Mouse (Mus musculus): ENCODE data around the gene Mib2. TPM values are rescaled to one million over a fixed set of nuclear protein-coding genes. Genes with fewer than 3 reads are reported as not detected.

Gene Mib2
- total and polyA plus RNA-seq, 3 experiments: 19.0 to 66.5 (median 23.6) TPM

DNA sequence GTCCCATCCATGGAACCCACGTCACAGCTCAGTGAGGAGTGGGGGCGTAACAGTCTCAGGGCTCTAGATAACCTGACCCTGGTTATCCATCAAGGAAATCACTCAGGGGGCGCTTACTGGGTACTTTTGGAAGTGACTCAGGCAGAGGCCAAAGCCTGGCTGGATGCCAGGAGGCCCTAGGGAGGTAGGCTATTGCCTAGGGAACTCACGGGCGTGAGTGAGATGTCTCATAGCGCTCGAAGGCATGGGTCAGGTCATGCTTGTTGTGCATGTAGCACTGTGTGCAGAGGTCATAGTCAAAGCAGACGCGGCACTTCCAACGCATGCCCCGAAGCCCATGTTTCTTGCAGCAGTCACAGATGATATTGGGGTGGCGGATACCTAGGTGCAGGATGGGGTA, 8.4 kb downstream of the Mib2 start:
- Histone ChIP-seq H3K9me3 (replicated peaks; ENCODE audit: low read length) (no peaks in the 10 kb centered on the region), H3K4me3 (replicated peaks in 1 of 3; ENCODE audit: low read depth in 2 of 3, low read length in 2 of 3, poor library complexity in 1 of 3) (no peak overlapping the region), H3K79me2 (replicated peaks; ENCODE audit: control insufficient read depth, extremely low read depth, insufficient read depth, poor library complexity, severe bottlenecking) (no peaks in the 10 kb centered on the region), H3K9ac (ENCODE audit: insufficient read depth, low read depth) (no peak overlapping the region), H3K27me3 (replicated peaks) (no peaks in the 10 kb centered on the region), H3K4me1 (ENCODE audit: control insufficient read depth in 1 of 2, insufficient read depth in 2 of 2) (peaks cover 0 to 8% of the 10 kb centered on the region in 2 experiments; a peak in 1 of 4 replicates), H3K4me2 (ENCODE audit: insufficient read depth, low read depth, poor library complexity, severe bottlenecking) (no peak overlapping the region), H3K36me3 (replicated peaks in 1 of 2; ENCODE audit: control insufficient read depth in 1 of 2, insufficient read depth in 1 of 2, low read length in 1 of 2) (peaks cover 74 to 95% of the 10 kb centered on the region in 2 experiments), H3K27ac (ENCODE audit: insufficient read depth, low read depth) (no peak overlapping the region)
- in situ Hi-C loops (cut with MboI; ENCODE audit: low pct_ligation_motif_present, low pct_unique_long_range_greater_than_20kb, low sequenced_read_pairs): no loop called here
- TF ChIP-seq CTCF (conservative IDR thresholded peaks at IDR 0.05 in 1 of 2, IDR thresholded peaks at IDR 0.05 in 1 of 2; ENCODE audit: low read depth in 2 of 2, low read length in 2 of 2) (no peak), USF2 (conservative IDR thresholded peaks at IDR 0.05; ENCODE audit: low read depth, low read length) (no peak), USF1 (IDR thresholded peaks at IDR 0.05; ENCODE audit: low read depth, low read length) (no peak), POLR2AphosphoS2 (IDR thresholded peaks at IDR 0.05; ENCODE audit: low read depth, low read length) (no peak), ZMIZ1 (IDR thresholded peaks at IDR 0.05; ENCODE audit: low read depth, low read length) (no peak), NRF1 (IDR thresholded peaks at IDR 0.05; ENCODE audit: low read depth, low read length) (no peak), POLR2A (IDR thresholded peaks at IDR 0.05; ENCODE audit: low read depth, low read length) (no peak), BHLHE40 (IDR thresholded peaks at IDR 0.05; ENCODE audit: low read depth, low read length) (no peak), MAFK (IDR thresholded peaks at IDR 0.05; ENCODE audit: insufficient replicate concordance, low read length) (no peak), TBP (conservative IDR thresholded peaks at IDR 0.05; ENCODE audit: low read depth, low read length) (no peak), ELF1 (IDR thresholded peaks at IDR 0.05; ENCODE audit: low read depth, low read length) (no peak), GABPA (IDR thresholded peaks at IDR 0.05; ENCODE audit: insufficient replicate concordance, low read depth, low read length) (no peak), ZC3H11A (IDR thresholded peaks at IDR 0.05; ENCODE audit: low read depth, low read length) (no peak), SIN3A (IDR thresholded peaks at IDR 0.05; ENCODE audit: low read length) (no peak), KAT2A (IDR thresholded peaks at IDR 0.05; ENCODE audit: insufficient replicate concordance, low read length) (no peak), ZNF384 (IDR thresholded peaks at IDR 0.05; ENCODE audit: low read depth, low read length) (no peak), HCFC1 (IDR thresholded peaks at IDR 0.05; ENCODE audit: low read depth, low read length) (no peak), IRF4 (IDR thresholded peaks at IDR 0.05; ENCODE audit: low read depth, low read length) (no peak), CHD1 (IDR thresholded peaks at IDR 0.05; ENCODE audit: low read depth, low read length) (no peak), JUN (IDR thresholded peaks at IDR 0.05; ENCODE audit: insufficient read depth, low read depth, low read length) (no peak)
- dilution Hi-C loops (cut with MboI; ENCODE audit: extremely low pct_ligation_motif_present, extremely low pct_unique_long_range_greater_than_20kb, low sequenced_read_pairs): no loop called here
- DNase-seq (ENCODE audit: extremely low read depth): no peak

DNA sequence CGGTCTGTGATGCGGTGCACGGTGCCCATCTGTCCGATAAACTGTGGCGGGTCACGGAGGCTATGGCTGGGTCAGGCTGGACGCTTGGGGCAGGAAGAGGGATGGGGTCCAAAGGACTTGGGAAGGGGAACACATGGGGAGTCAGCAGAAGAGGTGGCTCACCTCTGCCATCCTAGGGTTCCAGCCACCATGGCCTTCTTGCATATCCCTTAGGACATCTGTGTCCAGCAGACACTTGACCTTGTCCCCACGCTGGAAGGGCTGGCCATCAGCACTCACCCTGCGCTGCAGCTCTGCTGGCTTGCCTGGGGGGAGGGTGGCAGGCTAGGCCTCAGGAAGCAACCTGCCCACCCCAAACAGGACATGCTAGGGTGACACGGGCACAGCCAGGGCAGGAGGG, 10.0 kb downstream of the Mib2 start:
- no peak for DNase-seq (ENCODE audit: extremely low read depth)
- peaks cover 75 to 95% of the 10 kb centered on the region in 2 experiments for H3K36me3 ChIP-seq (replicated peaks in 1 of 2; ENCODE audit: control insufficient read depth in 1 of 2, insufficient read depth in 1 of 2, low read length in 1 of 2)
- H3K9me3 ChIP-seq (replicated peaks; ENCODE audit: low read length): no peaks in the 10 kb centered on the region
- in situ Hi-C loops (cut with MboI; ENCODE audit: low pct_ligation_motif_present, low pct_unique_long_range_greater_than_20kb, low sequenced_read_pairs): no loop called here
- dilution Hi-C loops (cut with MboI; ENCODE audit: extremely low pct_ligation_motif_present, extremely low pct_unique_long_range_greater_than_20kb, low sequenced_read_pairs): no loop called here
- H3K27me3 ChIP-seq (replicated peaks): no peaks in the 10 kb centered on the region
- no peak overlapping the region; the same call in 1 of the 2 replicates for H3K27ac ChIP-seq (ENCODE audit: insufficient read depth, low read depth)
- no peak overlapping the region for H3K4me2 ChIP-seq (ENCODE audit: insufficient read depth, low read depth, poor library complexity, severe bottlenecking)
- H3K9ac ChIP-seq (ENCODE audit: insufficient read depth, low read depth): no peak overlapping the region
- H3K4me1 ChIP-seq (ENCODE audit: control insufficient read depth in 1 of 2, insufficient read depth in 2 of 2): peaks cover 3 to 5% of the 10 kb centered on the region in 2 experiments; a peak in 3 of 4 replicates
- no peak for TF ChIP-seq ZMIZ1 (IDR thresholded peaks at IDR 0.05; ENCODE audit: low read depth, low read length)
- TF ChIP-seq MYC (IDR thresholded peaks at IDR 0.05; ENCODE audit: low read depth, low read length): no peak
- no peak for TF ChIP-seq ETS1 (conservative IDR thresholded peaks at IDR 0.05; ENCODE audit: low read depth, low read length)
- TF ChIP-seq RAD21 (IDR thresholded peaks at IDR 0.05; ENCODE audit: low read depth, low read length): no peak
- no peak for TF ChIP-seq HCFC1 (IDR thresholded peaks at IDR 0.05; ENCODE audit: low read depth, low read length)
- no peak for TF ChIP-seq UBTF (IDR thresholded peaks at IDR 0.05; ENCODE audit: low read depth, low read length)
- no peak for TF ChIP-seq MAFK (IDR thresholded peaks at IDR 0.05; ENCODE audit: insufficient replicate concordance, low read length)
- no peak for TF ChIP-seq EP300 (IDR thresholded peaks at IDR 0.05; ENCODE audit: low read length)
- no peak for TF ChIP-seq ZNF384 (IDR thresholded peaks at IDR 0.05; ENCODE audit: low read depth, low read length)
- no peak for TF ChIP-seq MAZ (IDR thresholded peaks at IDR 0.05; ENCODE audit: low read depth, low read length)
- no peak for TF ChIP-seq IRF4 (IDR thresholded peaks at IDR 0.05; ENCODE audit: low read depth, low read length)
- no peak for TF ChIP-seq PAX5 (IDR thresholded peaks at IDR 0.05; ENCODE audit: low read length)
- no peak overlapping the region for H3K4me3 ChIP-seq (replicated peaks in 1 of 3; ENCODE audit: low read depth in 2 of 3, low read length in 2 of 3, poor library complexity in 1 of 3)
- no peaks in the 10 kb centered on the region for H3K79me2 ChIP-seq (replicated peaks; ENCODE audit: control insufficient read depth, extremely low read depth, insufficient read depth, poor library complexity, severe bottlenecking)

Data from CH12.LX (cell line).